Mouse (Mus musculus) T-helper 17 cell (primary cell): ENCODE measurements at regions not wholly inside any gene's neighbourhood (a gene's known extent, or its start where the extent isn't known, plus 50 kb on each side); places are given as distances from the start of the nearest gene placed in this dataset.
"Not testable (repeated sequence)": the region's sequence is repeated elsewhere in the genome, so short reads cannot be mapped to it uniquely, and the experiment has no call there.

ENCODE experiments used
- in situ Hi-C, 2 experiments: fragments of 300-600 bp; cut with MboI, MseI; formaldehyde crosslinking; loops; 1 replicate in 1 of 2; 2 replicates in 1 of 2; pipeline ENCODE4 v1.15.1; 2025; ENCODE audit warnings: high pct_unique_total_duplicates in 2 of 2

DNA sequence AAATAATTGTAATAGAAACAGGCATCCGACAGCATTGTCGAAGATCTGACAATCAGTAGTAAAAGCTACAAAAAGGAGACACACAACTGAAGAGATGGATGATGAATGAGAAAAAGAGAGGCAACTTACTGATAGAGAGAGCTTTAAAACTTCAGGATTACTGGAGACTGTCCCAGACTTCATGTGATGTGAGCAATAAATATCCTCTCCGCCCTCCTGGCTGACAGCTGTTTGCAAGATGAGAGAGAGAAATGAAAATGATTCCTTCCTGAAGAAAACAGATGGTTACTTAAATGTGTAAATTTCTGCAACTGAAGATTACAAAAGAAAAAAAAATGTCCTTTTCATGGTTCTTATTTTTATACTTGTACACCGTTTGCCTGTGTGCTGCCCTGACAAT, 306.7 kb upstream of the Ncam2 start:
- in situ Hi-C loops: no loop called here

DNA sequence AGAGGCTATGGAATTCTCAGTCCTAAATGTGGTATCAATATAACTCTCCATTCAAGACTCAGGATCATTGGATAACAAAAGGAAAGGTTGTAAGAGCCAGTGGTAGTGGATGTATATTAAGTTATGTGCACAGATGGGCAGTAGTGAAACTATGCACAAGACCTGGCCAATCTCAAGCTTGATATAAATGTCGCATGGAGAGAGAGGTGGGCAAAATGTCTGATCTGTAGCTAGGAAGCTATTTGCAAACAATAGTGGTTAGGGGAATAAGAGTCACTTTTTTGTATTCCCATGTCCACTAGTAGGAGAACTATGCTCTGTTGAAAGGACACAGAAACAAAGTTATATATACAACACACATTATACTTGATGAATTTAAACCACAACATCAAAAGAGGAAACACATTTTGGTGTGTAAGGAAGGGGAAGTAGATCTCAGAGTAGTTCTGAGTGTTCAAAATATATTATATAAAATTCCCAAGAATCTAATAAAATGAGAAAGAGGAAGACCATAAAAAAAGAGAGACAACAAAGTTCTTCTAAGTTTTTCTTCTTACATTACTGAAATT, 279.7 kb upstream of the Ncam2 start:
- in situ Hi-C loops: no loop called here

DNA sequence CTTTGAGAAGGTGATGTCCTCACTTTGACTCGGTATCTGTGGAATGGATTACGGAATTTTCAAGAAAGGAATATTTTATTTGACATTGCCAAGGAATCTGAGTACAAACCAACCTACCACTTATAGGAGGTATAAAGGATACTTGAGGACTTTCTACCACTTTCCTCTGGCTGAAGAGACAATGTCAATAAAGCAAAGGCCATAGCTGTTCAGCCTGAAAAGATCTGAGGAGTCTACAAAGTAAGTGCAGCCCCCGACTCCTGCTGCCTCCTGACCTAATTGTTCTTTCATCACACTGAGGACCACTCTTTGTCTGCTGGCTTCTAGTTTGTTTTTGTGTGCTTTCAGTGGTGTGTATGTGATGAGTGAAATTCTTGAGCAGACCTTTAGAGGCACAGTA, 269.5 kb upstream of the Ncam2 start:
- in situ Hi-C loops: no loop called here

DNA sequence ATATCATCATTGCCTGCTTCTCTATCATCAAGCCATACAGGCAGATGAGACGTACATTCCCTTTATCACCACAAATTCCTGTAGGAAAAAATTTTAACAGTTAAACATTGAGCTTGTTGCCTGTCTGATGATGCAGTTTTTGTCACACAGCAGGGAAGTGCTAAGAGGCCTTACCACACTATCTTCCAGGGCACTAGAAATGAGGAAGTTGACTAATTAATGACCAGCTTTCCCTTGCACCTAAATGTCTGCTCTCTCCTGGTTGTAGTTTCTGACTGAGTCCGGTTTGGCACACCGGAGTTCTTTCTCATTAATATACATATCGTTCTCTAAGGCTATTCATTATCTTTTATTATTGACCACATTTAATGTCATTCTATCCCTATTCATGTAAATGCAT, 269.0 kb upstream of the Ncam2 start:
- in situ Hi-C loops: no loop called here

DNA sequence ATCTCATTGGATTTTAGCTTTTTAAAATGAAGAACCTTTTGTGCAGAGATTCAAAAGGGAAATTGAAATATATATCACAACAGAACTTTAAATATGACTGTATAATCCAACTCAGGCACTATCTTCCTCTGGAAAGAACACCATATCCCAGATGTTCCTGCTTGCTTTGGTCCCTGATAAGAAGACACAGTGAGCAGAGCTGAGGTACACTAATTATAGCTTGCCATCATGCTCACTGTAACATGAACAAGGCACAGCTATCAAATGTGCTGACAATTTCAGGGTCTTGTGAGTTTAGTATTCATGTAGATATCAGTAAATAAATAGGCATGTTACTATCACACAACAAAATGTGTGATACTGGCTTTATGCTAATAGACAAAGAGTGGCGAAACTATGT, 264.8 kb upstream of the Ncam2 start:
- in situ Hi-C loops: loop anchor here in 1 of 2 experiments (5.0 kb wide), 1 partner anchor 48 kb away; no protein-coding TSS in a partner anchor

DNA sequence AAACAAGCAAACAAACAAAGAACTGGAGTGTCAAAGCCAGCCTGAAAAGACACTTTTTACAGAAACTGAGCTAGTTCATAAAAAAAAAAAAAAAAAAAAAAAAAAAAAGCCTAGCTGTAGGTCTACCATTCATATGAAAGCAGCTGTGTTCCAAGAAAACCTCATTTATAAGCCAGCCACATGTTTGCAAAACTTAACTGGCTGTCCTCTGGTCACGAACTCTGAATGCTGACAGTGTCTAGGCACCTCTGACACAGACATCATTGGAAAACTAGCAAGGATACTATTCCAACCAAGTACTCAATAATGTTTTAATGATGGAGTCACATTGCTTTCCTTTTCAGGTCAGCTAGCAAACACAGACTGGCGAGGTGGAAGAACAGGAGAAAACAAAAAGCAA, 238.4 kb upstream of the Ncam2 start:
- in situ Hi-C loops: no loop called here

DNA sequence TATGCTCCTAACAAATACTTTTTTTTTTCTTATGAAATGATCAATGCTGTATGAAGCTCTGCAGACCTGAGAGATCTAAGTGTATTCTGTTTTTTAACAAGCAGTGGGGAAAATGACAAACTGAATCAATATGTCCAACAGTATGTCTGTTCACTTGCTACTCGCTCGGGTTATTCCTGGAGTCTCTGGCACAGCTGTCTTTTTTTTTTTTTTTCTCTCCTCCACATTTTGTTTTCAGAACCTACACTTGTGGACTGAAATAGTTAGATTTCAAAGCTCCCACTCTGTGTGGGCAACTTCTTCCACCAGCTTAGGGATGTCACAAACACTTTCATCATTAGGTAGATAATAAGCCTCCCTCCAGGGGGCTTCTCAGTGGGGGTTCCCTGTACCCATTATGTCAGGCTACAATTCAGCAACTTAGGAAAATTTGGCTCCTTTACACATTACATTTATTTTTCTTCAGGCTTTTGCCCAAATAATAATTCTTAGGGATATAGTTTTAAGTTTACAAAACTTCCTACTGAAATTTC, 218.9 kb upstream of the Ncam2 start:
- in situ Hi-C loops: no loop called here

DNA sequence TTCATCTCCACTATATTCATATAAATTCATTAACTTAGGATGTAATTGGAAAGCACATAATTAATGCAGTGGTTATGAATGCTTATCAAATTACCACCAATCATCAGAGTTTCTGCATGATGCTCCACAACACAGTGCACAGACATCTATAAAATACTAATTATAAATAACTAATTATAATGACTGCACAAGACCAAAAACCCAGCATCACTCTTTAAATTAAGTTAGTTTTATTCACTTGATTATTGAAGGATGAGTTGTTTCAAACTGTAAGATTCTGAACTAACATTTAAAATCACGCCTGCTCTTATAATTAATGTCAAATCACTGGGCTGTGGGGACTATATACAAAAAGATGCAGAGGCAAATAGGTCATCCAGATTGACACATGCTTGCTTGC, 212.7 kb upstream of the Ncam2 start:
- in situ Hi-C loops: no loop called here

DNA sequence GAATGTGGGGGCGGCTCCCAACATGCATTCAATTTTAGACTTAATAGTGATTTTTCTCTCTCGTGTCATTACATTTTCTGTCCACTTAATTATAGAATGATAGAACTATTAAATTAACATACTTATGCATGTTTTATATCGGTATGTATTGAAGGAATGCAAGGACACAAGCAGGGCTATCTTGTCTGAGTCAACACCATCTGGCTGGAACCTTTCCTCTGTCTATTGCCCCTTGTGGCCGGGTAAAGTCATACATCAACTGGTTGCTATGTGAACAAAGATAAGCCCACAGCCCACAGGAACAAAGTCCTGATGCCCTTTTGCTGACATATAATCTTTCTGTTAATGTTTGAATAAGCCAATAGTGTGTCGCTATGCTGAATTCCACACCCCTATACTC, 163.7 kb upstream of the Ncam2 start:
- in situ Hi-C loops: not testable (repeated sequence)

DNA sequence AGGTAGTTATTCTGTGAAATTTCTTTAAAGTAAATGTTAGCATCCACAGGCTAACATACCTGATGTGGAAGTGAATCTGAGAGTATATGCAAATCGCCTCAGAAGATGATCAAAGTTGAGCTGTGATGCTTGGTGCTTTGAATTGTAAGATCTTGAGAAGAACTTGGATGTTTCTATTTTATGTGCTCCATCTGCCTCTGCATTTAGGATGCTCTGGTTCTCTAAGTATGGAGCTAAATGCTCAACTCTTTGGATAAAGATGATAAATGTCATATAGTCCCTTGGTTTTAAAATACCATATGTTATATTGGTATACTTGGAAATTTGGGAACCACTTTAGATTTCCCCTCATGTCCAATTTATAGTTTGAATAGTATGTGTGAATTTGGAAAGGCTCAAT, 159.2 kb upstream of the Ncam2 start:
- in situ Hi-C loops: no loop called here

DNA sequence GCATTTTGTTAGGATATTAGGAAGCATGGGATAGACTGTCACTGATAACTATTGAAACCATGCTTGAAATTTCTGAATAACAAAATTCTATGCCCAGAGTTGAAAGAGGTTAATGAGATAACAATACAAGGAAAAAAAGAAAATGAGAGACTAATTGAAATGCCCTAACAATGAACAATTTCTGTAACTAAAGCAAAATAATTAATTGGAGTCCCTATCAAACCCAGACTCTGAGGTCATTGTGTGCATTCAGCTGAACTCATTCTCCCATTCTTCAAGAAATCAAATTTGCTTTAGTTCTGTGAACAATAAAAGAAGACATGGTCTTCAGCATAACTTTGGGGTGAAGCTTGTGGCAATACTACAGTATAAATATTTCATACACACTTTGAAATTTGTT, 154.8 kb upstream of the Ncam2 start:
- in situ Hi-C loops: no loop called here

DNA sequence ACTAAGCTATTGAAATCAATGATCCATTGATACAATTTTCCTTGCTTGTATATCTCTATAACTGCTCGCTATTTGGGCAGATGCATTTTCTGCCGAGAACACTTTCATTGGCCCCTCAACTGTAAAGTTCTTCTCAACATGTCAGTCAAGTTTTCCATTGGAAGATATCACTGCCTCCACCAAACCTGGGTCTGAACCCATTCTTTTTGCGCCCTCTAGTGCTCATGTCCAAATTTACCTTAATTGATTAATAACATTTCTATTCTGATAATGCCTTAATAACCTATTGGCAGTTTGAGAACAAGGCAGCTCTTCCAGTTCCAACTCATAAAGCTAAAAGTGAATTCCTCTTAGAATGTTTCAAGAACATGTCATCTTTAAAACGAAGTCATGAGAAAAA, 132.2 kb upstream of the Ncam2 start:
- in situ Hi-C loops: no loop called here
